Mouse (Mus musculus) megakaryocyte, embryonic 14.5 days (primary cell): Measurements from ENCODE around the gene Taf6.

ENCODE experiments used
- FLI1 ChIP-seq: IDR thresholded peaks from 2 replicates; pipeline ENCODE4 v1.6.1; 2012; ENCODE audit warnings: low read length, inconsistent platforms, mixed read lengths
- GATA1 ChIP-seq: IDR thresholded peaks from 3 replicates; pipeline ENCODE4 v1.6.1; 2012; ENCODE audit warnings: mixed read lengths, low read length, inconsistent platforms, borderline replicate concordance

DNA sequence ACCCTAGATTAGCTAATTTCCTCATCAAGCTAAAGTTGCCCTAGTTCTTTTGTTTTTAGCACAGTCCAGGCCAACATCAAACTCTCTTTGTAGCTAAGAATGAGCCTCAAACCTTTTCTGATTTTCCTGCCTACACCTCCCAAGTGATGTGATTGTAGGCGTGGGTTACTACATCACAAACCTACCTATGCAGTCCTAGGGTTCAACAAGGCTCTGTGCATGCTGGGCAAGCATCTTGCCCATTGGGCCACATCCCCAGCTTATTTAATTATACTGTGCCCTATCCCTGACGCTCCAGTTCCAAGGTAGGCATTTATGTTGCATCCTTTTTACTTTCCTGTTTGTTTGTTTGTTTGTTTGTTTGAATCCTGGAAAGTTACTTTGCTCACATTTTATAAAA, 38.4 kb upstream of the Taf6 start, which contains the start of gene Nxpe5:
- TF ChIP-seq GATA1 (no peak), FLI1 (no peak)
